Comparison of ENCODE assay signal across 14 mouse cellular contexts in genomic region chr9:64830092-64830618, GRCm38 (mm10). TPM values are rescaled to one million over a fixed set of nuclear protein-coding genes. Genes with fewer than 3 reads are reported as not detected.
A peak's percentile ranks its signal among the peaks of the same experiment; 100 is the strongest.
DNase-seq lines count a peak whose midpoint lies in the region; ATAC-seq and TF ChIP-seq lines count a peak whose summit lies in the region.
"Had no signal": no experiment of that assay in that cellular context is flagged by ENCODE, and none has a peak within 500 bp of the region (broad histone marks: within the 10 kb centered on the region; RNA-seq: fewer than 3 reads in every experiment).

No protein-coding gene starts in this region.

- no peaks in the 10 kb centered on the region for H3K4me1 ChIP-seq in kidney, postnatal 0 days (replicated peaks; ENCODE audit: insufficient read depth, low read length)
- no peaks in the 10 kb centered on the region for H3K4me1 ChIP-seq in kidney, embryonic 16.5 days (ENCODE audit: insufficient read depth, low read length)
- H3K4me1 ChIP-seq in CH12.LX (ENCODE audit: control insufficient read depth in 1 of 2, insufficient read depth in 2 of 2), result peaks cover 8 to 57% of the 10 kb centered on the region in 2 experiments
- H3K4me1 ChIP-seq in cerebellum, adult 2 months (ENCODE audit: control insufficient read depth, insufficient read depth, low read length), result no peaks in the 10 kb centered on the region
- H3K4me1 ChIP-seq: midbrain, embryonic 12.5 days had no signal

- H3K27ac ChIP-seq in kidney, postnatal 0 days, result no peak overlapping the region
- no peak overlapping the region for H3K27ac ChIP-seq in kidney, embryonic 16.5 days (ENCODE audit: low read length)
- H3K27ac ChIP-seq in CH12.LX (ENCODE audit: insufficient read depth, low read depth), result peak overlapping the region; percentile 63
- no peak overlapping the region for H3K27ac ChIP-seq in cerebellum, adult 2 months (ENCODE audit: insufficient read depth, low read length)
- H3K27ac ChIP-seq: midbrain, embryonic 12.5 days had no signal

- no peak overlapping the region for H3K9ac ChIP-seq in kidney, postnatal 0 days (ENCODE audit: low read depth, low read length)
- H3K9ac ChIP-seq in kidney, embryonic 16.5 days (replicated peaks; ENCODE audit: low read length), result no peak overlapping the region
- H3K9ac ChIP-seq in CH12.LX (ENCODE audit: insufficient read depth, low read depth), result peak overlapping the region; percentile 25; the same call in 1 of the 2 replicates
- H3K9ac ChIP-seq: midbrain, embryonic 12.5 days had no signal

- no peaks in the 10 kb centered on the region for H3K36me3 ChIP-seq in kidney, postnatal 0 days (ENCODE audit: insufficient read depth, low read length)
- H3K36me3 ChIP-seq in kidney, embryonic 16.5 days (ENCODE audit: insufficient read depth, low read length), result no peaks in the 10 kb centered on the region
- H3K36me3 ChIP-seq in CH12.LX (replicated peaks in 1 of 2; ENCODE audit: control insufficient read depth in 1 of 2, insufficient read depth in 1 of 2, low read length in 1 of 2), result peaks cover 10 to 46% of the 10 kb centered on the region in 2 experiments
- H3K36me3 ChIP-seq: midbrain, embryonic 12.5 days had no signal

- H3K9me3 ChIP-seq in kidney, postnatal 0 days (replicated peaks; ENCODE audit: low read length), result no peaks in the 10 kb centered on the region
- H3K9me3 ChIP-seq in kidney, embryonic 16.5 days (ENCODE audit: low read length), result no peaks in the 10 kb centered on the region
- H3K9me3 ChIP-seq in CH12.LX (replicated peaks; ENCODE audit: low read length), result no peaks in the 10 kb centered on the region
- H3K9me3 ChIP-seq: midbrain, embryonic 12.5 days had no signal

- no peak for TF ChIP-seq CTCF in kidney, postnatal 0 days (IDR thresholded peaks at IDR 0.05; ENCODE audit: low read depth)
- no peak for TF ChIP-seq CTCF in CH12.LX (conservative IDR thresholded peaks at IDR 0.05 in 1 of 2, IDR thresholded peaks at IDR 0.05 in 1 of 2; ENCODE audit: low read depth in 2 of 2, low read length in 2 of 2)
- TF ChIP-seq CTCF in cerebellum, adult 2 months (IDR thresholded peaks at IDR 0.05; ENCODE audit: borderline replicate concordance, insufficient read depth, low read depth, low read length), result no peak

- H3K79me2 ChIP-seq in CH12.LX (replicated peaks; ENCODE audit: control insufficient read depth, extremely low read depth, insufficient read depth, poor library complexity, severe bottlenecking), result peaks cover 66% of the 10 kb centered on the region

- no peak; the same call in 1 of the 2 replicates for TF ChIP-seq POLR2A in CH12.LX (IDR thresholded peaks at IDR 0.05; ENCODE audit: low read depth, low read length)
- TF ChIP-seq POLR2A in cerebellum, adult 2 months (IDR thresholded peaks at IDR 0.05; ENCODE audit: borderline replicate concordance, insufficient read depth, low read length), result no peak

- no peak for ATAC-seq in kidney, postnatal 0 days (replicated peaks; ENCODE audit: low FRiP score, low read depth)
- ATAC-seq in kidney, embryonic 16.5 days (ENCODE audit: low FRiP score, low TSS enrichment), result no peak
- peak; percentile 91 for ATAC-seq in megakaryocyte progenitor cell, adult 5-6 weeks (replicated peaks; ENCODE audit: poor library complexity)
- ATAC-seq: hindbrain, embryonic 16.5 days had no signal

- peak; percentile 56 for TF ChIP-seq EP300 in CH12.LX (IDR thresholded peaks at IDR 0.05; ENCODE audit: low read length)

- in situ Hi-C loops in CH12.LX (cut with MboI; ENCODE audit: low pct_ligation_motif_present, low pct_unique_long_range_greater_than_20kb, low sequenced_read_pairs), result no loop called here

- dilution Hi-C loops in CH12.LX (cut with MboI; ENCODE audit: extremely low pct_ligation_motif_present, extremely low pct_unique_long_range_greater_than_20kb, low sequenced_read_pairs), result no loop called here

- WGBS in kidney, postnatal 0 days, result 39% methylated on average over 6 of the region's 6 CpGs
- WGBS in kidney, embryonic 16.5 days, result 36% methylated on average over 6 of the region's 6 CpGs
- WGBS in cerebellum, adult 2 months, result 83% methylated on average over 6 of the region's 6 CpGs

- H3K27me3 ChIP-seq in kidney, postnatal 0 days (ENCODE audit: insufficient read depth, low read length), result no peaks in the 10 kb centered on the region
- no peaks in the 10 kb centered on the region for H3K27me3 ChIP-seq in kidney, embryonic 16.5 days (ENCODE audit: insufficient read depth, low read length)
- no peaks in the 10 kb centered on the region for H3K27me3 ChIP-seq in CH12.LX (replicated peaks)
- H3K27me3 ChIP-seq in cerebellum, adult 2 months (ENCODE audit: control insufficient read depth, insufficient read depth, low read length), result no peaks in the 10 kb centered on the region
- H3K27me3 ChIP-seq: midbrain, embryonic 12.5 days had no signal

- H3K4me2 ChIP-seq in kidney, postnatal 0 days (ENCODE audit: low read length), result no peak overlapping the region
- H3K4me2 ChIP-seq in kidney, embryonic 16.5 days (replicated peaks; ENCODE audit: low read depth, low read length), result no peak overlapping the region
- peak overlapping the region; percentile 51 for H3K4me2 ChIP-seq in CH12.LX (ENCODE audit: insufficient read depth, low read depth, poor library complexity, severe bottlenecking)
- H3K4me2 ChIP-seq: midbrain, embryonic 12.5 days had no signal

- DNase-seq in kidney, postnatal 0 days (ENCODE audit: low spot score), result peak; percentile 22
- DNase-seq in CH12.LX (ENCODE audit: extremely low read depth), result peak; percentile 84
- peak; percentile 9 for DNase-seq in induced T-regulatory cell, adult 2 months (ENCODE audit: low read depth)
- DNase-seq in cerebellum, adult 2 months, result no peak
- DNase-seq in embryo, embryonic 11 days, result no peak
- DNase-seq in kidney, postnatal 25 days, result no peak
- DNase-seq: adrenal gland, postnatal 36 days; cerebellum, adult 9-11 months; left cerebral cortex, postnatal 4 days; right cerebral cortex, postnatal 25 days had no signal

- no peak overlapping the region for H3K4me3 ChIP-seq in kidney, postnatal 0 days (replicated peaks; ENCODE audit: low read depth, low read length)
- H3K4me3 ChIP-seq in kidney, embryonic 16.5 days (ENCODE audit: low read length), result no peak overlapping the region
- no peak overlapping the region for H3K4me3 ChIP-seq in CH12.LX (replicated peaks in 1 of 3; ENCODE audit: low read depth in 2 of 3, low read length in 2 of 3, poor library complexity in 1 of 3)
- H3K4me3 ChIP-seq in cerebellum, adult 2 months (replicated peaks; ENCODE audit: insufficient read depth, low read depth, low read length), result no peak overlapping the region
- H3K4me3 ChIP-seq: midbrain, embryonic 12.5 days had no signal

- TF ChIP-seq RAD21 in CH12.LX (IDR thresholded peaks at IDR 0.05; ENCODE audit: low read depth, low read length), result no peak

TF ChIP-seq in CH12.LX, 34 proteins besides CTCF, POLR2A, EP300 and RAD21:
- TF ChIP-seq JUND (conservative IDR thresholded peaks at IDR 0.05; ENCODE audit: low read depth, low read length) (no peak), MAX (IDR thresholded peaks at IDR 0.05; ENCODE audit: low read length) (peak; percentile 48; the same call in 1 of the 2 replicates), ELF1 (IDR thresholded peaks at IDR 0.05; ENCODE audit: low read depth, low read length) (peak; percentile 42; the same call in 1 of the 2 replicates), BHLHE40 (IDR thresholded peaks at IDR 0.05; ENCODE audit: low read depth, low read length) (peak; percentile 76), NELFE (IDR thresholded peaks at IDR 0.05; ENCODE audit: low read depth, low read length) (no peak)

RNA-seq across cellular contexts. Expression of gene Dennd4a, which starts 19.0 kb away (rescaled TPM):
- polyA plus RNA-seq in kidney, postnatal 0 days (2015; fragmentation: Nextera tagmentation; extraction: Ambion mirVana), result 2.7 and 3.6 TPM in 2 replicates
- 5.0 and 5.2 TPM in 2 replicates for polyA plus RNA-seq in kidney, embryonic 16.5 days (2015; fragmentation: Nextera tagmentation; extraction: Ambion mirVana)
- total RNA-seq in CH12.LX (2012; rRNA removed) (24.0 and 37.1 TPM in 2 replicates), CH12.LX (2014; rRNA removed) (18.3 and 22.6 TPM in 2 replicates)
- polyA plus RNA-seq in CH12.LX (2012; ENCODE audit: insufficient read length, low read depth), result 35.8 and 41.1 TPM in 2 replicates
- 37.1 and 47.0 TPM in 2 replicates for total RNA-seq in megakaryocyte progenitor cell, adult 5-6 weeks (2015)
- 24.9 and 28.4 TPM in 2 replicates for total RNA-seq in megakaryocyte progenitor cell, adult 5-6 weeks (2017)
- polyA plus RNA-seq in cerebellum, adult 2 months (2012; rRNA removed), result 34.6 and 34.9 TPM in 2 replicates

Comparison
In these comparisons a context has a peak if more than half of its experiments do, and no peak if none do; other contexts are left out.
1. DNase-seq: peak in kidney, postnatal 0 days (single experiment), CH12.LX (single experiment) and induced T-regulatory cell, adult 2 months (single experiment); none in cerebellum, adult 2 months (0 of 2), embryo, embryonic 11 days (single experiment) and kidney, postnatal 25 days (0 of 2).